Mouse (Mus musculus) thymus, postnatal 25 days (tissue): Measurements from ENCODE around the gene Gm10778.
"Not testable (repeated sequence)": the region's sequence is repeated elsewhere in the genome, so short reads cannot be mapped to it uniquely, and the experiment has no call there.

Experiments
- DNase-seq: peaks from one replicate; pipeline ENCODE4 v3.0.0; 2022

Gm10778 gene

GRCm38 (mm10) chr10:81628390-81628789 is 20.5 kb upstream of the Gm10778 start, which contains the start of gene Ankrd24:
Gene Ankrd24 (plus strand): TSS chr10:81628540.
- no peak for DNase-seq

GRCm38 (mm10) chr10:81633253-81634099 is 15.4 kb upstream of the Gm10778 start:
- DNase-seq = peak; percentile 91

- DNase-seq = no peak
Observed at GRCm38 (mm10) chr10:81636338-81636737, 12.5 kb upstream of the Gm10778 start.

- DNase-seq = no peak
Observed at GRCm38 (mm10) chr10:81638101-81638500, 10.8 kb upstream of the Gm10778 start.

GRCm38 (mm10) chr10:81640825-81641224 is 8.0 kb upstream of the Gm10778 start:
- DNase-seq = not testable (repeated sequence)

GRCm38 (mm10) chr10:81641566-81641965 is 7.3 kb upstream of the Gm10778 start:
- DNase-seq = no peak

GRCm38 (mm10) chr10:81641978-81642647 is 6.7 kb upstream of the Gm10778 start:
- no peak for DNase-seq

- no peak for DNase-seq
Observed at GRCm38 (mm10) chr10:81642648-81643448, 6.0 kb upstream of the Gm10778 start.

GRCm38 (mm10) chr10:81643449-81644055 is 5.3 kb upstream of the Gm10778 start:
- DNase-seq = peak; percentile 96

- no peak for DNase-seq
Observed at GRCm38 (mm10) chr10:81644162-81644561, 4.7 kb upstream of the Gm10778 start.

GRCm38 (mm10) chr10:81644716-81645115 is 4.1 kb upstream of the Gm10778 start:
- no peak for DNase-seq

GRCm38 (mm10) chr10:81645391-81645790 is 3.5 kb upstream of the Gm10778 start:
- DNase-seq = no peak

GRCm38 (mm10) chr10:81646015-81646555 is 2.8 kb upstream of the Gm10778 start:
- no peak for DNase-seq

GRCm38 (mm10) chr10:81655178-81655577 is 6.3 kb downstream of the Gm10778 start:
- DNase-seq = no peak

- DNase-seq = no peak
Observed at GRCm38 (mm10) chr10:81656174-81656573, 7.3 kb downstream of the Gm10778 start.

- not testable (repeated sequence) for DNase-seq
Observed at GRCm38 (mm10) chr10:81687114-81687513, 38.3 kb downstream of the Gm10778 start.

- DNase-seq = not testable (repeated sequence)
Observed at GRCm38 (mm10) chr10:81704531-81705301, 55.9 kb downstream of the Gm10778 start, which contains the start of gene Zfp433. Gene Zfp433 (plus strand): TSS chr10:81704825.
